Mouse (Mus musculus) cerebellum, adult (tissue): ENCODE data around the gene BC037034.
A peak's percentile ranks its signal among the peaks of the same experiment; 100 is the strongest.

ENCODE experiments used
- ATAC-seq: cut with Nextera tagmentation; 2 replicates; pipeline ENCODE4 v1.9.2; 2017; ENCODE audit warnings: mild to moderate bottlenecking, moderate library complexity, mixed read lengths; ENCODE audit not compliant: insufficient number of reproducible peaks, low FRiP score, low TSS enrichment

Gene BC037034

GRCm38 (mm10) chr5:138263260-138264206 lies at the start of gene BC037034:
Gene BC037034, minus strand, starts transcription at chr5:138264033.
- ATAC-seq = peak; percentile 86

GRCm38 (mm10) chr5:138312795-138313194 lies 49.0 kb upstream of the BC037034 start:
- ATAC-seq = no peak

GRCm38 (mm10) chr5:138299613-138300012 lies 35.8 kb upstream of the BC037034 start:
- no peak for ATAC-seq

GRCm38 (mm10) chr5:138294158-138294557 lies 30.3 kb upstream of the BC037034 start:
- no peak for ATAC-seq

- no peak for ATAC-seq
Observed at GRCm38 (mm10) chr5:138291638-138292037, 27.8 kb upstream of the BC037034 start.

GRCm38 (mm10) chr5:138287861-138288260 lies 24.0 kb upstream of the BC037034 start:
- no peak for ATAC-seq

- ATAC-seq = no peak
Observed at GRCm38 (mm10) chr5:138283540-138283939, 19.7 kb upstream of the BC037034 start.

- ATAC-seq = no peak
Observed at GRCm38 (mm10) chr5:138281798-138282197, 18.0 kb upstream of the BC037034 start.

GRCm38 (mm10) chr5:138280829-138281228 lies 17.0 kb upstream of the BC037034 start:
- no peak for ATAC-seq

GRCm38 (mm10) chr5:138280425-138280768 lies 16.6 kb upstream of the BC037034 start:
- no peak for ATAC-seq

GRCm38 (mm10) chr5:138279585-138280424 lies 16.0 kb upstream of the BC037034 start, which contains the start of the genes Gm43720, Gpc2 and Stag3:
Gene Gm43720, minus strand, starts transcription at chr5:138279958.
Gene Gpc2, minus strand, starts transcription at chr5:138280005.
Gene Stag3, plus strand, starts transcription at chr5:138280240.
- peak; percentile 74 for ATAC-seq

- ATAC-seq = no peak
Observed at GRCm38 (mm10) chr5:138277994-138278393, 14.2 kb upstream of the BC037034 start.

GRCm38 (mm10) chr5:138275216-138276050 lies 11.6 kb upstream of the BC037034 start:
- no peak for ATAC-seq

GRCm38 (mm10) chr5:138274186-138274585 lies 10.4 kb upstream of the BC037034 start:
- ATAC-seq = no peak

- ATAC-seq = no peak
Observed at GRCm38 (mm10) chr5:138272409-138272923, 8.6 kb upstream of the BC037034 start, which contains the start of gene Gal3st4. Gene Gal3st4, minus strand, starts transcription at chr5:138272840.

GRCm38 (mm10) chr5:138271232-138271631 lies 7.4 kb upstream of the BC037034 start:
- ATAC-seq = no peak

- no peak for ATAC-seq
Observed at GRCm38 (mm10) chr5:138268980-138269379, 5.1 kb upstream of the BC037034 start.

- no peak for ATAC-seq
Observed at GRCm38 (mm10) chr5:138267114-138267513, 3.3 kb upstream of the BC037034 start.

- ATAC-seq = no peak
Observed at GRCm38 (mm10) chr5:138265712-138266111, 1.9 kb upstream of the BC037034 start.

GRCm38 (mm10) chr5:138264207-138264578 lies 360 bp upstream of the BC037034 start:
- no peak for ATAC-seq
